Mouse (Mus musculus): ENCODE measurements around the gene Zfp423. TPM values are rescaled to one million over a fixed set of nuclear protein-coding genes. Genes with fewer than 3 reads are reported as not detected.
"Not testable (repeated sequence)": the region's sequence is repeated elsewhere in the genome, so short reads cannot be mapped to it uniquely, and the experiment has no call there.

Zfp423 gene
- total RNA-seq, 2 experiments from 2014 or later = 15.6 to 16.4 TPM

DNA sequence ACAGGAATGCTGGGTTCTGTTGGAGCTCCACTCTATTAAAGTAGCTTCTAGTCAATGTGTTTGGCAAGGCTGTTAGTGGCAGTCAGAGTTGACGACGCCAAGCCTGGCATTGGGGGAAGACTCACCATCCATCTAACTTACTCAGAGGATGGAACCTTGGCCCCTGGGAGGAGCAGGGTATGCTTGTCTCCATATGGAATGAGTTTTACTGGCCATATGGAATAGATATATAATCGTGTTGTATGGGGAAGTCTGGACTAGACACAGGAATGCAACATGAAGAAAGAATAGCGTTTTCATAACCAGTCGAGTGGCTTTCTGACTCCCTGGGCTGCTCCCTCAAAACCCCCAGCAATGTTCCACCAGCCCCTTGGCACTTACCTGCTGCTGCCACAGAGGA, 55.3 kb downstream of the Zfp423 start:
- DNase-seq = no peak

- no peak for DNase-seq
Measured at GRCm38 (mm10) chr8:87895203-87896041, 64.0 kb downstream of the Zfp423 start.

- no peak for DNase-seq
Measured at GRCm38 (mm10) chr8:87894287-87894686, 65.1 kb downstream of the Zfp423 start.

DNA sequence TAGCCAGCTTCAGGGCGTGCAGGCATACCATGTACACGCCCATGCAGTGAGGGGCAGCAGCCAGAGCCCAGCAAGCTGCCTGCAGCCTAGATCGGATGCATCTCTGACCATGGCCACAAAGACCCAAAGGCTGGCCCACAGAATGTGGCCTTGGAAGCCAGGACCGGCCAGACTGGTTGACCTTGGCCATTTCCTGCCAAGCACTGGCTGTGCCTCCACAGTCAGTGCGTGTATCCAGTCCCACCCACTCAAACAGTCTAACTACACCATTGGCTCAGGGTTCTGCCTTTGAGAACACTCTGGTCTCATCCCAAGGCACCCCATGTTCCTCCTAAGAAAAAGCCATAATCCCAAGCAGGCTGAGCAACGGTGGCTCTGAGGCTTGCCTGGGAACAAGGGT, 65.8 kb downstream of the Zfp423 start:
- no peak for DNase-seq

GRCm38 (mm10) chr8:87892891-87893290, 66.5 kb downstream of the Zfp423 start:
- no peak for DNase-seq

GRCm38 (mm10) chr8:87891884-87892283, 67.5 kb downstream of the Zfp423 start:
- DNase-seq = no peak

- no peak for DNase-seq
Measured at GRCm38 (mm10) chr8:87887956-87888355, 71.4 kb downstream of the Zfp423 start.

DNA sequence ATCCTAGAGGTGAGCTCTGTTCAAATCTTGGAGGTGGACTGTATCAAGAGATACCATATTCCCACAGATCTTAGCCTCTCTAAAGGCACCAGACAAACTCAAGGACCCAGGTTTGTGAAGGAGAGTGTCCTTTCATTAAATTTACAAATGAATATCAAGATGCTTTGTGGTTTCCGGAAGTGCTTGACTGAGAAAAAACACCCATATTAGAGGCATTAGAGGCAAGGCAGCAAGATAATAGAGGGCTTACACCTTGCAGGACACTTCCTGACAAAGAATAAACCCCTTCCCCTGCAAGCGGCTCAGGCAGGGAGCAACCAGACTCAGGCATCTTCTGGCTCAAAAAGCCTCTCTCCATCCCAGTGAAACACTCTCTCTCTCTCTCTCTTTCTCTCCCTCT, 78.3 kb downstream of the Zfp423 start:
- no peak for DNase-seq

- no peak for DNase-seq
Measured at GRCm38 (mm10) chr8:87875852-87876251, 83.5 kb downstream of the Zfp423 start.

GRCm38 (mm10) chr8:87875452-87875851, 83.9 kb downstream of the Zfp423 start:
- no peak for DNase-seq

GRCm38 (mm10) chr8:87872987-87873550, 86.3 kb downstream of the Zfp423 start:
- DNase-seq = no peak

- no peak for DNase-seq
Measured at GRCm38 (mm10) chr8:87872356-87872930, 87.0 kb downstream of the Zfp423 start.

GRCm38 (mm10) chr8:87866586-87866985, 92.8 kb downstream of the Zfp423 start:
- no peak for DNase-seq

DNA sequence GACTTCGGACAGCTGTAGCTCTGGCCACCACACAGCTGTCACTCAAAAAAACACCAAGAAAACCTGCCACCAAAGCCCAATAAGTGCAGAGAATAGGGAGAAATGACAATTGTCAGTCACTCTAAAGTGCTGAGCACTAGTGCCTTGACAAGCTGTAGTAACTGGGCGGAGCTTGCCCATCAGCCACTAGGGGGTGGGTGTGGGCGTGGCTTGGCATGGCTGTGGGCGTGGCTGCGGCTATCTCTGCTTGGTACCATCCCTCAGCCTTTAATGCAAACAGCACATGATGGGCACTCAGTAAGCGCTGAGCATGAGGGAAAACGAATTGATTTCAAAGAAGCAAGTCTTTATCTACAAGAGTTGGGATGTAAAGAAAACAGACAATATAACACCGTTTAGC, 95.2 kb downstream of the Zfp423 start:
- DNase-seq = no peak

DNA sequence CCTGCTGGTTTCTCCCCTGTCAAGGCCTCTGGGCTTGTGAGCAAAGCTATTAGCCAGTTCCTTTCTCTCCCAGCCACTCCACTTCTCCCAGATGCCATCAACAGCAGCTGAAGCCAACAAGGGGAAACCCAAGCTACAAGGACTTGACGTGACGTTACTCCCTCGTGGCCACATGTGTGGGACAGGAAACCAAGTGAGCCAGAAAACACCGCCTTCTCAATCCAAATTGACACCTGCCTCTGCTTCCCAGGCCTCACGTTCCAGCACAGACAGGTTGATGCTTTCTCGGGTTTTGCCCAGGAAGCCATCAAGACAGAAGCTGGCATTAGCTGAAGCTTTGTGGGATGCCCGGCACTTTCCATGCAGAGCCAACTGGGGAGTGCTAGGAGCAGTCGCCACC, 96.3 kb downstream of the Zfp423 start:
- DNase-seq = no peak

DNA sequence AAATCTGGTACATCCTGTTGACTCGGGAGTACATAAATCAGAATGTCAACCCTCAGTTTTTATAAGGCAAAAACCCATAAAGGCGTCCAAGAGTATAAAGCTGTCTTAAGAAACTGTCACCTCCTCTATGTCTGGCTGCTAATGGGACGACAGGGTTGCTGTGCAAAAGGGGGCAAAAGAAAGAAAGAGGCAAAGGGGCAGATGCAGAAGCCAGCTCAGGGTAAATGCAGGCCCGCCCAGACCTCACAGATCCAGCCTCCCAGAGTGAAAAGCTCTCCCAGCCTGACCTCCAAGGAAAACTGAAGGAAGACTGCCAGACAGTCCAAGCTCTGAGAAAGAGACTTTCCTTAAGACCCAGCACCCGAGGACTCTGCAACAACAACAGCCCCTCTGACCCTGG, 97.7 kb downstream of the Zfp423 start:
- DNase-seq = no peak

- no peak for DNase-seq
Measured at GRCm38 (mm10) chr8:87860905-87861304, 98.5 kb downstream of the Zfp423 start.

DNA sequence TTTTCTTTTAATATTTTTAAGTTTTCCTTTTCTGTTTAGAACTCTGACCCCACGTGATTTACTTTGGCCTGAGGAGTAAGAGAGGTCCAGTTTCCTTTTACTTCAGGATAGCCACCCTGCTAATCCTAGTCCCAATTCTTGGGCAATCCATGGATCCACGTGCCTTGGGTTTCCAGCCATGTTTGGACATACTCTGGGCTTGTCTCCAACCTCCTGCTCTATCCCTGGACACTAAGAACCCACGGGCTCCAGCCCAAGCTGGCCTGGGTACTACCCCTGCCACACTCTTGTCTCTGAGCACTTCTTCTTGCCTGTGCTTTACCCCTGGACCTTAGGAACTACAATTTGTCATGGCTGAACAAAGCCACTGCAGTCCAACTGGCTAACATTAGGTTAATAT, 107.5 kb downstream of the Zfp423 start:
- DNase-seq = peak; percentile 34

- no peak for DNase-seq
Measured at GRCm38 (mm10) chr8:87851380-87851779, 108.0 kb downstream of the Zfp423 start.

GRCm38 (mm10) chr8:87848836-87849235, 110.6 kb downstream of the Zfp423 start:
- DNase-seq = no peak

DNA sequence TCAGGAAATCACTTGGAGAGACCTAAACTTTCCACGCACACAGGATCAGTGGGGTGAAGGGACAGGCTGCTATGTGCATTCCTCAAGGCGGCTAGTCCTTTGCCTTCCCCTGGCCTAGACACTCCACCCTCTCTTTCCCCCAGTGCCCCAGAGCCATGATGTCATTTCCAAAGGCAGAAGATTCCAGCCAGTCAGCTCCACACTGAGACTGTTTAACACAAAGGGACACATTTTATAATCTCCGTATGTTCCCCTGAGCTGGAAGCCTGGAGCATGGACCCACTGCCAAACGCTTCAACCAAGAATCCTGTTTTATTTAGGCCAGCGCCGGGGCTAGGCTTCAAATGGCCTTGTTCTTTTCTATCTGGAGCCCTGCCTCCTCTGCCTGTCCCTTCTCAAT, 111.6 kb downstream of the Zfp423 start:
- DNase-seq = peak; percentile 40

DNA sequence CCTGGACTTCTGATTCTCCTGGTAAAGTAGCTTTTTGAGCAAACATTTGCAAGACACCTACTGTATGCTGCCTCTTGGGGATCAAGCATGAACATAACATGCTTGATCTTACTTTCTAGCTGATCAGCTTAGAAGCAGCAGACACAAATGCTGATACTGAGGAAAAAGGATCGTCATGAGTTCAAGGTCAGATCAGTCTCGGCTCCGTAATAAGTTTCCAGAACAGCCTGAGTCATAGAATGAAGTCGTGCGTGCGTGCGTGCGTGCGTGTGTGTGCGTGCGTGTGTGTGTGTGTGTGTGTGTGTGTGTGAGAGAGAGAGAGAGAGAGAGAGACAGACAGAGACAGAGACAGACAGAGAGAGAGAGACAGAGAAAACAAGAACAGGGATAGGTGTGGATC, 117.3 kb downstream of the Zfp423 start:
- DNase-seq = not testable (repeated sequence)

- no peak for DNase-seq
Measured at GRCm38 (mm10) chr8:87837266-87837665, 122.1 kb downstream of the Zfp423 start.

DNA sequence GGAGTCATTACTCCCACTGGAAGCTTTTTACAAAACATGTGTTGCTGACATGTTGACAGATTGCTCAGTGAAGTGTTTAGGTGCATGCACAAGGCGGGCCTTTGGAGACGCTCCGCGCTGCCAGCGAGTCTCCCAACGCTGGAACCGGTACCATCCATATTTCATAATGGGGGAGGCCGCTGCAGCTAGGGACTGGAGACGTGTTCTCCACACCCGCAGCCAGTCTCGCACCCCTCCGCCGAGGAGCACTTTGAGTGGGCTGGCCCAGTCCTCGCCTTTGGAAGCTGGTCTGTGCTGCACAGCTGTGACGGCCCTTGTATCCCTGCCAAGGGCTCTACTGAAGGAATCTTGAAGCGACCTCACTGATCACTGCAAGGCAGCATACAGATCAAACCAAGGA, 122.5 kb downstream of the Zfp423 start:
- peak; percentile 54 for DNase-seq

All from gastrocnemius, postnatal 25 days (tissue).